Mouse (Mus musculus): ENCODE measurements around the gene Gm7971.
"Not testable (repeated sequence)": the region's sequence is repeated elsewhere in the genome, so short reads cannot be mapped to it uniquely, and the experiment has no call there.

Gene Gm7971

GRCm38 (mm10) chr5:95594775-95595174 lies at the start of gene Gm7971:
Gene Gm7971, minus strand, starts transcription at chr5:95594875.
- not testable (repeated sequence) for DNase-seq
